Mouse (Mus musculus) kidney, postnatal 14 days (tissue): ENCODE data around the gene Nrbp1.

Source experiments
- DNase-seq: peaks from one replicate; pipeline ENCODE4 v3.0.0; 2022; ENCODE audit warnings: mixed read lengths

Nrbp1 gene

GRCm38 (mm10) chr5:31273018-31273417, 32.4 kb downstream of the Nrbp1 start:
- DNase-seq = no peak

DNA sequence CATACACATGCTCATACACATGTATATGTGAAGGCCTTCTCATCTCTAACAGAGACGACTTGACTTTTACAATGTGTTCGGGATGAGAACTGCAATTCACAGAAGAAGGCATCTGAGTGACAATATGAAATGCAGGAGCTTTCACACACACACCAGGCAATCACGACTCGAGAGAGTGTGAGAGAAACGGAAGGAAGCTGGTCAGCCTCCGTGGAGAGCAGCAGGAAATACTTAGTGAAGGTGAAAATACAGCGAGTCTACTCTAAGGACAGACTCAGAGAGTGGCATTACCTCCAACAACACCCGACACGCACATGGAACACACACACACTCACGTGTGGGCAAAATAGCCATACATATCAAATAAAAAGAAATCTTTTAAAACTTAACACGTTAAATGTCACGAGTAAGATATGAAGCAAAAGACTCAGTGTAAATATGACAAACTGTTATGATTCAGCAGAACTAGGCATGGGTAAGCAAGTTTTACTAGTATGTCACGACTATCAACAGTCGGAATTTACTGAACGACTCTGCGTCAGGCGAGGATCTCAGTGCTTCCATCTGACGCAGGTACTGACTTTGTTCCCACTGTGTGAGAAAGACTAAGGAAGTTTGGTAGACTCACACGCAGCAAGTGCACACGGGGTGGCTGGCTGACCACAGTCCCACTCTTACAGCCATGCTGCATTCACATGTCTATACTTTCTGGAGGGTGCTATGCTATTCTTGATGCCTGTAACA, 38.8 kb downstream of the Nrbp1 start:
- no peak for DNase-seq

DNA sequence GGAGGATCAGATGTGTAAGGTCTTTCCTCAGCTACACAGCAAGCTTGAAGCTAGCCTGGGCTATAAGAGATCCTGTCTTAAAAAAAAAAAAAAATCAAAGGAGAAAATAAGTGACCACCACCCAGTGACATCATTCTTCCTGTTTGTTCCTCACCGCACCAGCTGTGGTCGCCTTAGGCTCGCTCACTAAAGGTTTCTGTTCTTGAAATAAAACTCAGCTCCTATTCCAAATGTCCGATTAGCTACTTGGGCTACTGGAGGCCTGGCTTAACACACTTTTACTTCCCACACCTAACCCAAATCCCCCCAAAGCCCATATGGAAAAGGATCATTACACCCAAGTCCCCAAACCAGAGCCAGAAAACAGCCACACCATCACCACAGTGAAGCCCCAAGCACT, 47.6 kb downstream of the Nrbp1 start:
- no peak for DNase-seq

DNA sequence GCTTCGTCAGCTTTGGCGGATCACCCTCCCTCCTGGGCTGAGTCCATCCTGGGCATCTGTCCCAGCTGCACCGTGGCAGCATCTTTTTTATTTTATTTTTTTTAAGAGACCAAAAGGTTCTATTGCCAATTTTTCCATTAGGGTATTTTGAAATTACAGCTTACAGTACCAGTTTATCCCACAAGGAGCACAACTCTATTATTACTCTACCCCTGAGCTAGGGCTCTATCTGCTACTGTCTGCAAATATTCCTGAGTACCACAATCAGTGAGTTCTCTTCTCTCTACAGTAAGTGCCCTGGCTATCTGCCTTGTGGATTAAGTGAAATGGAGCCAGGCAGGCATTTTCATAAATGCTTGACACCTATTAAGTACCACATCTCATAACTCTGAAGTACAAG, 48.0 kb downstream of the Nrbp1 start:
- DNase-seq = no peak

GRCm38 (mm10) chr5:31289626-31290230, 49.1 kb downstream of the Nrbp1 start:
- no peak for DNase-seq

GRCm38 (mm10) chr5:31290521-31291360, 50.1 kb downstream of the Nrbp1 start, which contains the start of gene Ift172:
TSS of gene Ift172 (minus strand) at chr5:31291116.
- DNase-seq = peak; percentile 98

DNA sequence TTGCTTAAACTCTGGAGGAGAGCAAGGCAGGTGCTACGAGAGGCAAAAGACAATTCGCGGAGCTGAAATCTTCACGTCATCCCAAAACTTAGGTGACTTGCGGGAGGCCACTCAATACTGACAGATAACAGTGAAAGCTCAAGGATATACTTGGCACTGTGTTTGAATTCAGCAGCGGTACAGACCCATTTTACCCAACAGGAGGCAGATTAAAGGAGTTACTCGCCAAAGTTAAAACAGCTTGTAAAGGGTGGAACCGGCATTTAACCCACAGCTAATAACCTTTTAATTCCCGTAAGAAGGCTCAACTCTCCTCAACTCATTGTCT, 50.7 kb downstream of the Nrbp1 start:
- no peak for DNase-seq

GRCm38 (mm10) chr5:31294964-31295605, 54.4 kb downstream of the Nrbp1 start:
- no peak for DNase-seq

- DNase-seq = peak; percentile 49
Observed at GRCm38 (mm10) chr5:31295606-31296141, 55.0 kb downstream of the Nrbp1 start, which contains the start of gene Fndc4. TSS of gene Fndc4 (minus strand) at chr5:31296080.

GRCm38 (mm10) chr5:31297047-31297757, 56.5 kb downstream of the Nrbp1 start, which contains the start of gene Gckr:
TSS of gene Gckr (plus strand) at chr5:31297443.
- DNase-seq = no peak

DNA sequence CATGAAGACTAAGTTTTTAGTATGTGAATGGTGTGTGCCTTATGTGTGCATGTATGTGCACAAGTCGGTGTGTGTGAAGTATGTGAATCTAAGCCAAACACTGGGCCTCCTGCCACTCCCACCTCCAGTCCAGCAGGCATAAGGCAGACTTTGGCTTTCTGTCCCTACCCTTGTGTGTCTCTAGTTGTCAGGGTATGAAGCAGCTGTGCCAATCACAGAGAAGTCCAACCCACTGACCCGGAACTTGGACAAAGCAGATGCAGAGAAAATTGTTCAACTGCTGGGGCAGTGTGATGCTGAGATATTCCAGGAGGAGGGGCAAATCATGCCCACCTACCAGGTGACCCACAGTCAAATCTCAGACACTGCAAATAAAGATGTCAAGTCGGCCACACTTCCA, 57.3 kb downstream of the Nrbp1 start:
- peak; percentile 17 for DNase-seq

DNA sequence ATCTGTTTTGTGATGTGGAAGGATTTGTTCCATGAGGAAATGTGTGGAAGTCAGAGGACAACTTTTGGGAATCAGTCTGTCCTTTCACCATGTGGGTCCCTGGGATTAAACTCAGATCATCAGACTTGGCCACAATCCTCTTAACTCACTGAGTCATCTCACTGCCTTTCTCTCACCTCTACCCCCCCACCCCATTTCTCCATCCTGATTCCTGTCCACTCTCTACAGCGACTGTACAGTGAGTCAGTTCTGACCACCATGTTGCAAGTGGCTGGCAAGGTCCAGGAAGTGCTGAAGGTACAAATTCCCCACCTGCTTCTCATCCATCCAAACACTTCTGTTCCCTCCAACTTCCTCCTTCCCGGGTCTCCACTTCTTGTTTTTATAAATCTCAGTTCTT, 57.8 kb downstream of the Nrbp1 start:
- DNase-seq = no peak
